Mouse (Mus musculus): ENCODE data around the gene Cdca7.
A peak's percentile ranks its signal among the peaks of the same experiment; 100 is the strongest.

Gene Cdca7

DNA sequence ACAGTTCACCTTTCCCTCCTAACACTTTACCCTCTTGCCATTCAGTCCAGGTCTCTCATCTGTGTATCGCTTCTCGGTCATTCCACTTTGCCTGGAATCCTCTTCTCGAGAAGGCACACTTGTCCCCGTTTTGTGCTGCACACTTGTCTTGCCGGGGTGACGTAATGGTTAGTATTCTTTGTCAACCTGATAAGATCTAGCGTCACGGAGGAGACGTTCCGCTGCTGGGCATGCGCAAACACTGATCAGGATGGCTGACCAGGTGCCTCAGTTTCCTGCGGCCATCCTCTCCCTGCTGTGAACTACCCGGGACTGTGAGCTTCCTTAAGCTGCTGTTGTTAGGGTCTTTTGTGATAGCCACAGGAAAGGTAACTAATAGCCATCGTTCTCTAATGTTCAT is 17.1 kb downstream of the Cdca7 start:
- DNase-seq (ENCODE audit: low spot score in 2 of 2), result no peak

DNA sequence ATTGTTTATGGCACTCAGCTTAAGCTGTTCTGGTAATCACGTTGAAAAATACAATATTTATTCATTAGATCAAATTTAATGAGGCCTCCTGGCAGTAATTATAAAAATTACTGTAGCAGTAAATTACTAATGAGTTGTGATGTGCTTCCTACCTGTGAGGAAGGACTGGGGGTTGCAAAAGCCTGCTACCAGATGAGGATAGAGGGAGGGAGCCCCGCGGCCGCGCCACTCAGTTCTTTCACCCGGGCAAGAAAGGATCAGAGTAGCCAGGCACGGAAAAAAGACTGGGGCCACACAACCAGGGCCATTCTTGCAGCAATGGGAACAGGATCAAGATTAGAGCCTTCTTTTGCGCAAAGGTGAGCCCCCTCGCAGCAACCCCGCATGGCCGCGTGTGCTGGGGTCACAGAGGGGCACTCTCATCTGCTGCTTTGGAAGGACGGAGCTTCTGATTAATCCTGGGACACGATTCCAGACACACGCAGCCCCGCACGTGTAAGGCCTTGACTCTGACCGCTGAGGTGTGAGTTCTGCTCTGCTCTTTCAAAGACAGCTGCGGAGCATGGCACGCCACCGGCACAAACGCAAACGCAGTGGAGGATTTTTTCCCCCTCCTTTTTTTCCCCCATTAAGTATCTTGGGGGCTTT is 23.2 kb downstream of the Cdca7 start:
- DNase-seq (ENCODE audit: low spot score in 2 of 2), result no peak

DNA sequence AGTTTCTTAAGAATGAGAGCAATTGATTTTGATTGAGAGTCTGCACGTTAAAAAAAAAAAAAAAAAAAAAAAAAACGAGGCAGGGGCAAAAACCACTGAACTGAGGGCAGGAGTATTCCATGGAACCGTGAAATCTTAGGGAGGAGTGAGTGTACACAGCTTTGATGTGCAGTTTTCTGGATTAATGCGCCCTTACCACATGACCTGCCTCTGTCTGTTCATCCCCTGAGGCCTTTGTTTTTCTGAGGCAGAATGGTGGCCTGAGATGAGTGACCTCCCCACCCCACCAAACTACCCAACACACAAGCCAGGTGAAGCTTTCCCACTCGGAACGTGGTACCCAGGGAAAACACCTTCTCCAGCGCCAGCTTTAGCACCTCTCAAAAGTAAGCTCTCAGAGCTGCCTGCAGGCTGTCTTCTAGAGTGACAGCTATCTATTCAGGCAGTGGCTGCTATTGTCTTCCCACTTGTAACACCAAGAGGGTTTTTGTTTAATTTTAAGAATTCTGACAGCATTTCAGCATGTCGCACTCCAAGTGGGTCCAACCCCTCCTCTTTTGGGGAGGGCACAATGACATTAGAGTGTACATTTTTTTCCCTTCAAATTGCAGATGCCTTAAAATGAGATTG is 23.9 kb downstream of the Cdca7 start:
- no peak for DNase-seq (ENCODE audit: low spot score in 2 of 2)

DNA sequence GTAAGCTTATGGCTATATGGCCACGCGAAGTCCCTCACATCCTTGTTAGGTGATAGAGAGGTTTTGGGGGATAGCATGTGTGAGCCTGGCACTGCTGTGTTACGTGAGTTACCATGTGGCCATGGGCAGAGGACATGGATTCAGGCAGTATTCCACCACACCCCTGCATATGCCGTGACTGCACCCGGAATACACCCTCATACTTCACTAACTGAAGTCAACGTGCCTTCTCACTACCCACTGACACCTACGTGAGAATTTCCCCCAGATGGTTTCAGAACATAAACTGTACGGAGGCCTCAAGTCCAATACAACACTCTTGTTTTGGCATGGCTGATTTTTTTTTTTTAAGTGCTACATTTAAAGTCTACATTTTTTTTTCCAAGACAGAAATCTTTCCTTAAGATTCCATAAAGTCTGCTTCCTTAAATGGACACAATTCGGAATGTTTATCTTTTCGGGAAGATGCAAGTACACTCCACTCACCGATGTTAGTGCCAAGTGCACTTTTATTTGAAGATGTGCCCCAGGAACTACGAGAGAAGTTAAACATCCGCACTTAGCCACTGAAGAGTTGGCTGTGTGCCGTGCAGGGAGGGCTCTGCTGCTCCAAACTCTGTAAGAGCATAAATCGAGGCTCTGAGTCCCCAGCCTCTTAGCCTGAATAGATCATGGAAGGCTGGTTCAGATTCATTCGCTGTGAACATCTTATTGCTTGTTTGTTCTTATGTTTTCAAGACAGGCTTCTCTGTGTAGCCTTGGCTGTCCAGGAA is 26.3 kb downstream of the Cdca7 start:
- peak in 1 of 2 experiments; percentile 8 for DNase-seq (ENCODE audit: low spot score in 2 of 2)

DNA sequence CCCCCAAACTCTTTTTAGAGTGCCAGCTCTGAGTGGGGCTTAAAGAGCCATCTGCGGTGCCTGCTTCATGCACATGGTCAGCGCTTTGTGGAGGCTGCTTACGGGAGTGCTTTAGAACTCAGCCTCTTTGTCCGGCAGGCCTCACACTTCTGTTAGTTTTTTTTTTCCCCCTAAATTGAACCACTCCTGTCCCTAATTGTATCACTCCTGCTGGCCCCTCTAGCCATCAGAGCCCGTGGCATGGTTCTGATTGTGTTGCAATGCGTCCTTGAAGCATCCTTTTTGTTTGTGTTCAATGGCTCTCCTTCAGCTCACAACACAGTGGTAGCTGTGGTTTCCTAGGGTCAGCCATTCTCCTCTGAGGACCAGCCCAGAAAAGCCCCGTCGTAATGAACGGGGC is 27.7 kb downstream of the Cdca7 start:
- DNase-seq (ENCODE audit: low spot score in 2 of 2), result no peak

DNA sequence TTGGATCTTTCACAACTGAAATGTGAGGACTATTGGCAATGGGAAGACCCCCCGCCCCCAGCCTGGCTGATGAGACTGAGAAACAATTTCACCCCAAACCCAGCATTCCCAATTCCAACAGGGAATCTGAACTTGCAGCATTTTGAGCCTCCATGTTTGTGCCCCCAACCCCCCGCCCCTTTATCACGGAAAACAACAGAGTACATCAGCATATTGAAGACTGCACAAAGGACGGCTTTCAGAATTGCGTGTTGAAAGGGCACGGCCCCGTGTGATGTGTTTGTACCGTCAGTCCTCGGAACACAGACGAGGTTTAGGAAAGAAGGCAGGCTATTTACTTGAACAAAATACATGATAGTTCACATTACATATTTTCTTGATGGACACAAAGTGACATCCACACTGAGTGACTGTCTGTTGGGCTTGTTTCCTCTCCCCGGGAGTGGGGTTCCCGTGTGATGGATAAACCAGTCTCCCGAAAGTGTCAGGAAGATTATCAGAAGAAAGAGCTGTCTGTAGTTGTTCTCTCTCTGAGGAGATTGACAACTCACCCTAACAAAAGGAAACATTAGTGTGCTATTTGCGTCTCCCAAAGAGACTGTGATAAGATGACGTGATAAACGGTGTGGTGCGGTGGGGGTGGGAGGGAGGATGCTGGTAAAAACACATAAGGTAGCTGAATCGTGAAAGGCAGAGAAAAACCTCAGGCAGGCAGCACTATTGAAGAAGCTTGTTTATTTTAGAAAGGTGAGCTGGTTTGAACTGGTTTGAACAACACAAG is 32.1 kb downstream of the Cdca7 start:
- DNase-seq (ENCODE audit: low spot score in 2 of 2), result no peak

DNA sequence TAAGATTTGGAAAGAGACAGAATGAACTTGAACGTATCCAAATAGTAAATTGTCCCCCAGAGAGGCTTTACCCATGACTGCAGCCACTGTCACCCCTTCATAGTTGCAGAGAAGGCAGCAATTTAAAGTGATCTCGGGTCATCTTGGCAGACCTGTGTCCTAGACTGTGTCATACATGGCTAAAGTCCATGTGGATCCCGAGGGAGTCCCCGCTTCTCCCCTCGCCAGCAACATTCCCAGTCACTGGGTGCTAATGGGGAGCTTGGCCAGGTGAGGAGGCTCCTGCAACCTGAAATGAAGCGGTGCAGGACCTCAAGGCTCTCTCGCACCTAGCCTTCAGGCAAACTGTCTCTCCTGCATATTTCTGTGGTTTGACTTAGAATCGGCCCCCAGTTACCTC is 32.9 kb downstream of the Cdca7 start:
- DNase-seq (ENCODE audit: low spot score in 2 of 2), result no peak

DNA sequence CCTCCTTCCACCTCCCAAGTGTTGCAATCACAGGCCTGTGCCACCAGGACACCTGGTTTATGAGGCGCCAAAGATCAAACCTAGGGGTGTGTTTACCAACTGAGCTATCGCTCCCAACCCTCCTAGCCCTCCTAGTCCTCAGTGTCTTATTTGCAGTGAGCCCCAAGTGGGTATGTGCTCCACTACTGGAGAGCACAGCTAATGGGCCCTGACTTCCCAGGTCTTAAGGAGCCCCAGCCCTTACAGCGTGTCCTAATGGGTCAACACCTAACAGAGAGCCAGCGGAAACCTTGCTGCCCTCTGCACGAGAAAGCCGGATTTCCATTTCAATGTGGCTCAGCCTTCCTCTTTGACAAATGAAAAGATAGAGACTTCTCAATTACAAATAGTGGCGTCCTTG is 39.6 kb downstream of the Cdca7 start:
- no peak for DNase-seq (ENCODE audit: low spot score in 2 of 2)

DNA sequence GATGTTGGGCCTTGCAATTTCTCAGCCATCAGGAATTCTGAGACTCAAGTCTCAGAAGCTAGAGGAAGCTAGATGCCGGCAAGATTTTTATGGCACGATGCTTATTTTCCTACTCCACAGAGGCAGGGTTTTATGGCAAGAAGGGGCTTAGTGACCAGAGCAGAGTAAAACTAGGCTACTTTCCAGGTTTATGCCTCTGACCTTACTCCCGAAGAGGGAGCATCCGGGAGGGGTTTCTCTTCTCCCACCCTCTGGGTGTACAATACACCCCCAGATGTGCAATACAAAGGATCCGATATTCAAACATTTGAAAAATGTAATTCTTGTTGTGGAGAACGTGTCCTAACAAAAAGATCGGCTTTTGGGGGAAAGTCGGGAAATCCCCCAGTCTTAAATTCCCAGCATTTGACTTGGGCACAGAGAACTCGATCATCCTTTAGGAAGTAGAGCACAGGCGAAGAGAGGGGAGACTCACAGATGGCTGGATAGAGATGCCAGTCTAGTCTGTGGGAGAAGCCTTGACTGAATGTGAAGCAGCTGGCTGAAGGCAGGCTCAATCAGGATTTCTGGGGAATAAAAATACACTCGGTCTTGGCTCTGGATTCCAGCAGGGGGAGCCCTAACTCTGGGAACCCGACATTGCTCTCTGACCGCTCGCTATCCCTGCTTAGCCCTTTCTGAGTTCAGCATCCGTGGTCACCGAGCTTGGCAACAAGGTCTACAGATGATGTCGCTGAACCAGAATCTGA is 40.2 kb downstream of the Cdca7 start:
- DNase-seq (ENCODE audit: low spot score in 2 of 2), result peak; percentile 69 to 72

DNA sequence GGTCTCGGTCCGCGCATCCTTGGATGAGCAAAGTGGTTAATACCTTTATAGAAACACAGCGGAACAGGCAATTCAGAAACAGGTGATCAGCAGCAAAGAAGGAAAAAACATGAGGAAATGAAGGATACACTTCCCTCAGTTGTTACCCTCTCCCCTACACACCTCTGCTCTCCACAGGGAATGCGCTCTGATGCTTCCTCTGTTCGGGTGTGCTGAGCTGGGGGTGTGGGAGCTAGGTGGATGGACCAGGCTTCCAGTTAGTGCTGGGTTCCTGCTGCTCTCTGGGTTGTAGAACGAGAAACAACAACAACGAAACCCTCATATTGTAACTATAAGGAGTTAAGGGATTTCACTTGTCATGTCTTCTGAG is 40.7 kb downstream of the Cdca7 start:
- no peak for DNase-seq (ENCODE audit: low spot score in 2 of 2)

DNA sequence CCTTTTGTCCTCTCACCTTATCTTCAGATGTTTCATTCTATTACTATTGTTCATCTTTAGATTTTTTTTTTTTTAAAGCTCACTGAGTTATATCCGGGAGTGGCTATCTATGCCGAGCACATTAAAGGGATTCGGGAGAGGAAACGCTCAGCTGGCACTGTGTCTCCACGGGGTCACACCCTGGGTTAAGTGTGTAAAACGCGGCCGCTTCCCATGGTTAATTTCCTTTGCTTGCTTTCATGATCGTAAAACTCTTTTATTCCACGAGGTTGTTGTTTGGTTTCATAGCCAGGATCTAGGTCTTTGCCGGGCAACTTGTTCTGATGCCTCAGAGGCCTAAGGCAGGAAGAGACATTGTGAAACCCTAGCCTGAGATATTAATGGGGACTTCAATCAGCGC is 48.1 kb downstream of the Cdca7 start:
- DNase-seq (ENCODE audit: low spot score in 2 of 2), result no peak

DNA sequence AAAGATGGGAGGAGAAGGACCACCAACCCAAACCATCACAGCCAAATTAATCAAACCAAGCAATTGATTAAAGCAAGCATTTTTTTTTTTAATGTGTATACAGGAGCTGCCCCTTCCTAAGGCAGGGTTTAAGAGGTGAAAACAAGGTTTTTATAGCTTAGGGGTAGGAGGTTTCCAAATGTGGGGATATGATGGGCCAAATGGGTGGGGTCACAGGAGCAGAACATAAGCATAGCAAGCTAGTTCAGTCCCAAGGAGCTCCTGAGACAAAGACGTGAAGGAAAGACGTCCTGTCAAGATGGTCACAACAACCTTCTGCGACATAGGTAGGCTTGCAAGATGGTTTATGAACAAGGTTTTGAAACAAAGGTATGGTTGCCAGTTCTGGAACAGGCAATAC is 49.6 kb downstream of the Cdca7 start:
- DNase-seq (ENCODE audit: low spot score in 2 of 2), result no peak

DNA sequence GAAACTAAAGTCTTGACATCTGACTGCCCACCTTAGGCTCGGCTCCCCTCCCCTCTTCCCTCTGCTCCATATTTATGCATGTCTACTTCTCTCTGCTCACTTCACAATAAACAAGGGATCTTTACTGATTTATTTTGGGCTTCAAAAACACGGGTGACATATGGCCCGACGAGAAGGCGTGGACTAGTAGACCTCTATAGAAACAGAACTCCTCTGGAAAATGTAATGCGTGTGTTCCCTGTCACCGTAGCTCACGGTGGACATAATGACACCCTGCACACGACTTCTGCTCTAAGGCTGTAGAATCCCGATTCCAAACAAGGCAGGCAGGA is 53.0 kb downstream of the Cdca7 start:
- DNase-seq (ENCODE audit: low spot score in 2 of 2), result no peak

DNA sequence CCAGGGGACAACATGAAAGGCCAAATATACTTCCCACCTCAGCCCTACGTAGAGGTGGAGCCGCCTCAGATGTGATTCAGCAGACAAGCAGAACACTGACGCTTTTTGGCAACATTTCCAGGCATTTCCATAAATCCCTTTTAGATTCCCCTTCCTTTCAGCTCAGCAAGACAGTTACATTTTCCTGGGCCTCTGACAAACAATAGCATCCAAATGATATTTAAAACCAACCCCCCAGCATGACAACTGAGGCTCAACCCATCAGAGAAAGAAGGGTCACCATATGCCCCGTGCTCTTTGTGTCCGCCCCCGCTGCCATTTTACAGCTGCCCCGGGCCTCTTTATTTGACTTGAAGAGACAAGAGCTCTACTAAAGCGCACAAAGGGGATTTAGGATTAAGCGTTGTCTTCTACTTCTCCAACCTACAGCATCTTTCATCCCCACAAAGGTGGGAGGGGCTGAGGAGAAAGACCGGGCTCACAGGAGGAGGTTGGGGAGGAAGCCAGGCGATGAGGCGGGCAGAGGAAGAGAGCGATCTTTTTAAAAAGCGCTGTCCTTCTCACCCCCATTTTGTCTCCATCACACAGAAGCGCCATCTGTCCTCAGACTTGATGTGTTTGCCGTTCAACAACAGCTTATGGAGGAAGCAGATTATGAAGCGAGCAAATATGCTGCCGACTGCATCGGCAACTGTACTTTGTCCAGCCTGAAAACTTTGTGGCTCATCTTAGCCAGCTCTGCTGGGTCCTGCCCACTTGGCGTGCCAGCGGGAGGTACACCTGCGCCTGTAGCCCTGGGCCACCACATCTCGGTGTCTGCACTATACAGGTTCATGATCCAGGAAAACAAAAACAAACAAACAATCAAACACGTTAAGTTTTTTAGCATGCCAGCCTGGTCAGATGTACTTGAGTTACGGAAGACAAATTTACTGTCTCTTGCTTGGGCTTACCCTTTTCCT is 53.7 kb downstream of the Cdca7 start:
- DNase-seq (ENCODE audit: low spot score in 2 of 2), result peak; percentile 4 to 20

DNA sequence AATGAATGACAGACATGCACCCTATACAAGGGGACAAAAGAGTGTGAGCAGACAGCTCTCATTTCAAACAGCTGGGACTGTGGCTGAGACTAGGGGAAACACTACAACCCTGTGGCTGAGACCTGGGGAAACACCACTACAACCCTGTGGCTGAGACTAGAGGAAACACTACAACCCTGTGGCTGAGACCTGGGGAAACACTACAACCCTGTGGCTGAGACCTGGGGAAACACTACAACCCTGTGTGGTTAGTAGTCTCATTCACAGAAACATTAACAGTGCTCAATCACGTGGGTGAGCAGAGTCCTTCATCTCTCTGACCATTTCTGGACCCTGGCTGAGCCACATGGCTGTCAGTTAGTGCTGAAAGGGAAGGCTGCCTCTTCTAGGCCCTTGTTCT is 59.9 kb downstream of the Cdca7 start:
- no peak for DNase-seq (ENCODE audit: low spot score in 2 of 2)

Data from right cerebral cortex, postnatal 36 days (tissue).